Mouse (Mus musculus) heart, adult 2 months (tissue): ENCODE measurements around the gene Creb1.

ENCODE experiments used
- CTCF ChIP-seq: fragments of 200-600 bp; IDR thresholded peaks from 2 replicates; pipeline ENCODE4 v1.8.1; 2022; ENCODE audit warnings: antibody characterized with exemption, mild to moderate bottlenecking, moderate library complexity
- EP300 ChIP-seq: fragments of 200-500 bp; IDR thresholded peaks from 2 replicates; pipeline ENCODE4 v1.6.1; 2011; ENCODE audit warnings: low read depth, low read length, control low read depth; ENCODE audit not compliant: insufficient read depth
- POLR2A ChIP-seq: fragments of 200-500 bp; IDR thresholded peaks from 2 replicates; pipeline ENCODE4 v1.6.1; 2011; ENCODE audit warnings: mild to moderate bottlenecking, low read depth, low read length, control low read depth; ENCODE audit not compliant: insufficient read depth

GRCm38 (mm10) chr1:64625214-64625613 lies 92.8 kb downstream of the Creb1 start:
- no peak for TF ChIP-seq CTCF
- TF ChIP-seq POLR2A, result no peak
- TF ChIP-seq EP300, result no peak
